15 mouse cellular contexts compared by ENCODE assay signal in the genomic region with DNA sequence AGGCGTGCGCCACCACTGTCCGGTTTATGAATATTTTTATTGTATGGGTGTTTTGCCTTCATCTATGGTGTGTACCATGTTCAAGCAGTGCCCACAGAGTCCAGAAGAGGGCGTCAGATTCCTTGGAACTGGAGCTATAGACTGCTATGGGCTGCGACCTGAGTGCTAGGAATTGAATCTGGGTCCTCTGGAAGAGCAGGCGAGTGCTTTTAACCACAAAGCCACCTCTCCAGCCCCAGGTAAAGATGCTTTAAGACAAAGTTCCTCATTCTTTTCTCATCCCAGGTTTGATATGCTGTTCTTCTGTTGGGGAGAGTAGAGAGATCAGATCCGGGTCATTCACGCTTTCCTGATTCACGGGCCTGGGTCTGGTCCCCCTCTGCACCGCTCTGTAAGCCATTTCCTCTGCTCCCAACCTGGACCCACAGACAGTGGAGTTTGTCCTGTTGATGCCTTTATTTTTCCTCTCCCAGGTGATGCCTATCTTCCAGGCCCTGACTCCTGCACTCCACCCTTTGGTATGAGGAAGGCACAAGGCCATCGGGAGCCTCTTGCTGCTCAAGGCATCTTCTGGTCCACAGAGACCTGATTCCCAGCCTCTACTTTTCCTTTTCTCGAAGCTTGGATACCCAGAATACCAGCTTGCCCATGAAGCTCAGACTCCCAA. TPM values are rescaled to one million over a fixed set of nuclear protein-coding genes. Genes with fewer than 3 reads are reported as not detected.
"Had no signal": no experiment of that assay in that cellular context is flagged by ENCODE, and none has a peak within 500 bp of the region (broad histone marks: within the 10 kb centered on the region; RNA-seq: fewer than 3 reads in every experiment).

No protein-coding gene starts in this region.

- DNase-seq: kidney, postnatal 14 days; layer of hippocampus, postnatal 36 days; lung, adult 18-20 months; lung, postnatal 36 days; right cerebral cortex, adult 18-20 months; right cerebral cortex, postnatal 25 days; thymus, postnatal 4 days had no signal

- H3K4me3 ChIP-seq: kidney, embryonic 15.5 days; limb, embryonic 13.5 days; midbrain, embryonic 13.5 days; neural tube, embryonic 15.5 days had no signal

- H3K4me2 ChIP-seq: kidney, embryonic 15.5 days; limb, embryonic 13.5 days; midbrain, embryonic 13.5 days; neural tube, embryonic 15.5 days had no signal

- H3K9ac ChIP-seq: kidney, embryonic 15.5 days; limb, embryonic 13.5 days; liver, embryonic 14.5 days; midbrain, embryonic 13.5 days; neural tube, embryonic 15.5 days had no signal

- H3K36me3 ChIP-seq: kidney, embryonic 15.5 days; limb, embryonic 13.5 days; midbrain, embryonic 13.5 days; neural tube, embryonic 15.5 days had no signal

- H3K27ac ChIP-seq: kidney, embryonic 15.5 days; limb, embryonic 13.5 days; liver, embryonic 14.5 days; midbrain, embryonic 13.5 days; neural tube, embryonic 15.5 days; stomach, postnatal 0 days had no signal

- H3K9me3 ChIP-seq: kidney, embryonic 15.5 days; midbrain, embryonic 13.5 days; neural tube, embryonic 15.5 days had no signal

- H3K4me1 ChIP-seq: kidney, embryonic 15.5 days; limb, embryonic 13.5 days; midbrain, embryonic 13.5 days; neural tube, embryonic 15.5 days had no signal

RNA-seq across cellular contexts. Expression of gene Grid1, which starts 43.1 kb away (rescaled TPM):
- total RNA-seq: megakaryocyte progenitor cell, adult 5-6 weeks had no signal
- polyA plus RNA-seq: small intestine, adult 2 months had no signal
